ENCODE assay signal across 18 mouse cellular contexts in the genomic region with DNA sequence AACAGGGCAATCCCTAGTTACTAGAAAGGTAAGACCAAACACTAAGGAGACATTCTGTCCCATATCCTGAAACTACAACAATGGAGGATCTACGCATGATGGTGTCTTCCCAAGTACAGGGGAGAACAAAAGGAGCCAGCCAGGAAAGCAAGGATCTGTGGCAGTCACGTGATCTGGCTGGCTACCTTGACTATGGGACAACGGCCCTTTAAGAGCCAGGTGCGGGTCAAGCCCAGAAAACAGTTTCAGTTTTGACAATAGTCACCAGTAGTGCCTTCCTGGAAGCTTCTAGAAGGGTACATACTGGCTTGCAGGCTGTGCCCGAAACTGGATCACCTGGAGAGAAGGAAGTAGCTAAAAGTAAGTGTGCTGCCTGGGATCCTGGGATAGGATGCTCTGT. TPM values are rescaled to one million over a fixed set of nuclear protein-coding genes. Genes with fewer than 3 reads are reported as not detected.
DNase-seq lines count a peak whose midpoint lies in the region; ATAC-seq lines count a peak whose summit lies in the region.
"Had no signal": no experiment of that assay in that cellular context is flagged by ENCODE, and none has a peak within 500 bp of the region (broad histone marks: within the 10 kb centered on the region; RNA-seq: fewer than 3 reads in every experiment).

Gene Pigr (plus strand): TSS at position 237 of the 400 bp plus-strand sequence.

- no peak for ATAC-seq in megakaryocyte progenitor cell, adult 5-6 weeks (replicated peaks; ENCODE audit: poor library complexity)
- ATAC-seq: CD4-positive, CD25-positive, alpha-beta regulatory T cell, adult 4 months; forebrain, embryonic 13.5 days; forebrain, postnatal 0 days; Patski had no signal

- peak; percentile 63 for DNase-seq in kidney, adult 9 months
- no peak for DNase-seq in kidney, postnatal 4 days
- peak; percentile 47 for DNase-seq in lung, postnatal 36 days
- no peak for DNase-seq in lung, postnatal 10 days
- DNase-seq in R1 (ENCODE audit: low read depth, low spot score): peak; percentile 17
- DNase-seq in gastrocnemius, postnatal 4 days (ENCODE audit: low spot score in 2 of 2): no peak
- DNase-seq: adrenal gland, adult 8-10 months; adrenal gland, postnatal 36 days; cerebellum, adult 2 months; cerebellum, postnatal 10 days; forebrain, postnatal 0 days; gastrocnemius, postnatal 14 days had no signal

RNA-seq across cellular contexts. Expression of gene Pigr, which starts in this region (rescaled TPM):
- total RNA-seq in gastrocnemius, postnatal 4 days (2021): under 1 TPM in 1 of 2 experiments, not detected in 1; 0.08 TPM
- not detected in 2 replicates for total RNA-seq in megakaryocyte progenitor cell, adult 5-6 weeks (2015)
- not detected in 2 replicates for total RNA-seq in megakaryocyte progenitor cell, adult 5-6 weeks (2017)
- total RNA-seq: forebrain, postnatal 0 days; gastrocnemius, postnatal 14 days; granulocyte monocyte progenitor cell, adult 5-6 weeks; heart, postnatal 25 days had no signal

Comparison
In these comparisons a context has a peak if more than half of its experiments do, and no peak if none do; other contexts are left out.
1. DNase-seq: peak in kidney, adult 9 months (single experiment), lung, postnatal 36 days (single experiment) and R1 (single experiment); none in kidney, postnatal 4 days (0 of 2), lung, postnatal 10 days (single experiment) and gastrocnemius, postnatal 4 days (0 of 2).